Mouse (Mus musculus): Measurements from ENCODE around the gene Rdh16. TPM values are rescaled to one million over a fixed set of nuclear protein-coding genes. Genes with fewer than 3 reads are reported as not detected.
"Not testable (repeated sequence)": the region's sequence is repeated elsewhere in the genome, so short reads cannot be mapped to it uniquely, and the experiment has no call there.

Gene Rdh16
- total RNA-seq (2014; rRNA removed): 0.37 TPM in 1 of 2 replicates, not detected in the other
- polyA plus RNA-seq (2015; fragmentation: Nextera tagmentation; extraction: Ambion mirVana): 0.06 TPM in 1 of 2 replicates, not detected in the other

DNA sequence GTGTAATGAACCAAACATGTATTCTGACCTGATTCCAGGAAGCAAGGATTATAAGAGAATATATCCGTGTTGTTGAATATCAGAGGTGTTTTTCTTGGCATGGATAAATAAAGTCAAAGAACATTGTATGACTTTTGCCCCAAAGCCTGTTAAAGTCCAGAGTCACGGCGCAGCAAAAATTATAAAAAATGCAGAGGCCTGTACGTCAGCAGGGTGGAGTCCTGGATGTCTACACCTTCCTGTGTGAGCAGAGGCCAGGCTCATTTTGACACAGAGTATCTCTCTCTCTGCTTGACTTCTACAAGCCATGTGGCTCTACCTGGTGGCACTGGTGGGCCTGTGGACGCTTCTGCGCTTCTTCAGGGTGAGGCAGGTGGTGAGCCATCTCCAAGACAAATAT lies at the start of gene Rdh16:
TSS of gene Rdh16 (plus strand) at position 262 of the 400 bp plus-strand sequence.
- ATAC-seq: no peak
- Histone ChIP-seq H3K9me3 (ENCODE audit: low read length) (no peaks in the 10 kb centered on the region), H3K27me3 (ENCODE audit: insufficient read depth, low read length) (no peaks in the 10 kb centered on the region), H3K36me3 (ENCODE audit: insufficient read depth, low read length) (no peaks in the 10 kb centered on the region), H3K4me1 (ENCODE audit: insufficient read depth, low read length) (no peaks in the 10 kb centered on the region), H3K27ac (no peak within 1 kb of the TSS), H3K4me2 (ENCODE audit: low read depth, low read length) (no peak within 1 kb of the TSS), H3K9ac (replicated peaks; ENCODE audit: low read length) (no peak within 1 kb of the TSS), H3K4me3 (ENCODE audit: low read length) (no peak within 1 kb of the TSS)
- DNase-seq (ENCODE audit: low spot score): no peak
- no peak for TF ChIP-seq CTCF (IDR thresholded peaks at IDR 0.05; ENCODE audit: low read depth)
- 86% methylated on average over 6 of the region's 6 CpGs for WGBS

DNA sequence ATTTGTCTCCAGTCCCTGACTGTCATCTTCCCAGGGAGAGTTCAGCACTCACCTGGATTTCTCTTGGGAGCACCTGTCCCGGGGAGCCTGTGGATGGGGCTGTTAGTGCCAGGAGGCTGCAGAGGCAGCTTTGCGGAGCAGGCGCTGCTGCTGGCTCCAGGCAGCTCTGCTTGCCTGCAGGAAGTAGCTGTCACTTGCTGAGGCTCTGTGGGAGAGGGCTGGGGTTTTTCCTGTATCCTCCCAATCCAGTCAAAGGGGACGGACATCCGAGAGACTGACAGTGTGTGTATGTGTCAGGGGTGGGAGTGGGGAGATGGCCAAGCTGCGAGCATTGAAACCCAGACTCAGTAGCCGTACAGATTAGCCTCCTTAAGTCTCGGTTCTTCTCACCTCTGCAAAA lies 49.4 kb upstream of the Rdh16 start, which contains the start of gene Gpr182:
TSS of gene Gpr182 (minus strand) at position 185 of the 400 bp plus-strand sequence.
- TF ChIP-seq CTCF (IDR thresholded peaks at IDR 0.05; ENCODE audit: low read depth): no peak
- Histone ChIP-seq H3K9me3 (ENCODE audit: low read length) (no peaks in the 10 kb centered on the region), H3K4me2 (ENCODE audit: low read depth, low read length) (peak within 1 kb of the TSS; percentile 41), H3K27ac (no peak within 1 kb of the TSS), H3K4me3 (ENCODE audit: low read length) (no peak within 1 kb of the TSS; the same call in 1 of the 2 replicates), H3K4me1 (ENCODE audit: insufficient read depth, low read length) (no peaks in the 10 kb centered on the region), H3K36me3 (ENCODE audit: insufficient read depth, low read length) (no peaks in the 10 kb centered on the region; the same call in none of the 2 replicates), H3K27me3 (ENCODE audit: insufficient read depth, low read length) (no peaks in the 10 kb centered on the region), H3K9ac (replicated peaks; ENCODE audit: low read length) (no peak within 1 kb of the TSS)
- WGBS: 61% methylated on average over 8 of the region's 8 CpGs
- ATAC-seq (no peak), DNase-seq (ENCODE audit: low spot score) (no peak)

DNA sequence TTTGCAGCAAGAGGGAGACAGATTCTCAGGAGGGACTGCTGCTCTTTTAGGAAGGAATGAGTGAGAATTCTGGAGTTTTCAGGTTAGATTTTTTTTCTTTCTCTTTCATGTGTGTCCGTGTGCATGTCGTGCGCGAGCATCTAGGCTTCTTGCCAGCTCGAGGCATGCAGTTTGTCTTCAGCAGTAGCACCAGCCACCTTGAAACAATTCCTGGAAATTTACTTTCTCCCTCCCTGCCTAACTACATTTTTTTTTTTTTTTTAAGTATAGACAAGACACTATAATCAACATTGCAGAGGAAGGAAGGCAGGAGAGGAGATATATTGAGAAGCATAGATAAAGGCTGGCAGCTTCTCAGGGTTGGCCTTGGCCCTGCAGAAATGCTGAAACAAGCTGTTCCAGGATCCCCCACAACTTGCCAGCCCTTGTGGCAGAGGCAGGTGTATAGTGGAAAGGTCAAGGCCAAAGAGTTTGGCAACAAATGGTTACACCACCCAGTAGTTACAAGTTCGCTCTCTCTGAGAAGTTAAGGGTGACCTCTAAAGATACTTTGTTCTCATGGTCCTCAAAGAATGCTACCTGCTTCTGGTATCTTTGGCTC lies 46.3 kb upstream of the Rdh16 start:
- no peak for TF ChIP-seq CTCF (IDR thresholded peaks at IDR 0.05; ENCODE audit: low read depth)
- WGBS: 55% methylated on average over 6 of the region's 6 CpGs
- ATAC-seq (no peak), DNase-seq (ENCODE audit: low spot score) (no peak)
- Histone ChIP-seq H3K4me2 (ENCODE audit: low read depth, low read length) (no peak overlapping the region), H3K4me3 (ENCODE audit: low read length) (no peak overlapping the region), H3K36me3 (ENCODE audit: insufficient read depth, low read length) (no peaks in the 10 kb centered on the region), H3K9ac (replicated peaks; ENCODE audit: low read length) (no peak overlapping the region), H3K9me3 (ENCODE audit: low read length) (no peaks in the 10 kb centered on the region), H3K4me1 (ENCODE audit: insufficient read depth, low read length) (no peaks in the 10 kb centered on the region), H3K27me3 (ENCODE audit: insufficient read depth, low read length) (no peaks in the 10 kb centered on the region), H3K27ac (no peak overlapping the region)

DNA sequence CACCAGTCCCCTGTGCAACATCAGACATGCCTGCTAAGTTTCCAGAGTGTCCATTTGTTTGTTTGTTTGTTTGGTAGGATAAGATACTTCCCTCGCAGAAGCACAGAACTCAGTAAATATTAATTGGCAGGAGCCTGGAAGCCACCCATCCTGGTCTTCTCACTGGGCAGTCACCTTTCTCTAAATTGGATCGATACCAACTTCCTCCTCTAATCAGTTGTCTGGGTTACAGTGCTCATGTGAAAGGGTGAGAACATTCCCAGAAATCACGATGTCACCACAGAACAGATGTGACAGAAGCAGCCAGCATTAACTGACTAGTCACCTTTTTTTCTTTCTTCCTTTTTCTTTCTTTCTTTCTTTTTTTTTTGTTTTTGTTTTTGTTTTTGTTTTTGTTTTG lies 45.7 kb upstream of the Rdh16 start:
- Histone ChIP-seq H3K4me1 (ENCODE audit: insufficient read depth, low read length) (no peaks in the 10 kb centered on the region), H3K9me3 (ENCODE audit: low read length) (no peaks in the 10 kb centered on the region), H3K4me3 (ENCODE audit: low read length) (no peak overlapping the region), H3K36me3 (ENCODE audit: insufficient read depth, low read length) (no peaks in the 10 kb centered on the region), H3K27ac (no peak overlapping the region), H3K9ac (replicated peaks; ENCODE audit: low read length) (no peak overlapping the region), H3K4me2 (ENCODE audit: low read depth, low read length) (no peak overlapping the region), H3K27me3 (ENCODE audit: insufficient read depth, low read length) (no peaks in the 10 kb centered on the region)
- WGBS: 60% methylated on average over 3 of the region's 3 CpGs
- no peak for ATAC-seq
- DNase-seq (ENCODE audit: low spot score): no peak
- TF ChIP-seq CTCF (IDR thresholded peaks at IDR 0.05; ENCODE audit: low read depth): no peak

DNA sequence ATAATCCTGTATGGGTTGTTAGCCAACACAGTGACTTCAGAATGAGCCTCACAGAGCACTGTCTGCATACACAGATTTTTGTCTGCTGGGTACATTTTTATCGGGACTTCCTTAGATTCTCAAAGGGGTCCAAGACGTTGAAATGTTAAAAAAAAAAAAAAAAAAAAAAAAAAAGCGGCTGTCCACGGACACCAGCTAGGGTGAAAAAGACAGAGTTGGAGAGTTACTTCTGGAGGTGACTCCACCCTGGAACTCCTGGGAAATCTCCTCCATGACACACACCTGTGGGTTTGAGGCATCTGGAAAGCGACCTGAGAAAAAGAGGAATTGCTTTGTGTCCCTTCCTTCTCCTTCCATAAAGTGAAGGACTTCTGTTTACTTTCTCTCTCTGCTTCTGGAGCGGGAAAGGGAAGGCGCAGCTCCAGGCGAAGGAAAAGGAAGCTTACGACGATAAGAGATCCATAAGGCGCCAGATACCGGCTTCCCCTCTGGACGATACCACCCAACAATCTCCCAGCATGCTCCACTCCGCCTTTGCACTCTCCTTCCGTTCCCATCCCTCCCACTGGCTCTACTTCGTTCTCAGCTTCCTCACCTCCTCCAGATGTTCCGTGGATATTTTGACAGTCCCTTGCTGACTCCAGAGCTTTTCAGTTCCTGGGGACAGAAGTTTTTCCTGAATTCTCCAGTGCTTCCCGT lies 45.0 kb upstream of the Rdh16 start:
- no peak overlapping the region for H3K9ac ChIP-seq (replicated peaks; ENCODE audit: low read length)
- no peak for TF ChIP-seq CTCF (IDR thresholded peaks at IDR 0.05; ENCODE audit: low read depth)
- no peaks in the 10 kb centered on the region for H3K4me1 ChIP-seq (ENCODE audit: insufficient read depth, low read length)
- H3K4me3 ChIP-seq (ENCODE audit: low read length): no peak overlapping the region
- no peak overlapping the region for H3K27ac ChIP-seq
- H3K9me3 ChIP-seq (ENCODE audit: low read length): no peaks in the 10 kb centered on the region
- 52% methylated on average over 18 of the region's 18 CpGs for WGBS
- H3K36me3 ChIP-seq (ENCODE audit: insufficient read depth, low read length): no peaks in the 10 kb centered on the region
- no peaks in the 10 kb centered on the region for H3K27me3 ChIP-seq (ENCODE audit: insufficient read depth, low read length)
- ATAC-seq (no peak), DNase-seq (ENCODE audit: low spot score) (no peak)
- H3K4me2 ChIP-seq (ENCODE audit: low read depth, low read length): peak overlapping the region; percentile 41

DNA sequence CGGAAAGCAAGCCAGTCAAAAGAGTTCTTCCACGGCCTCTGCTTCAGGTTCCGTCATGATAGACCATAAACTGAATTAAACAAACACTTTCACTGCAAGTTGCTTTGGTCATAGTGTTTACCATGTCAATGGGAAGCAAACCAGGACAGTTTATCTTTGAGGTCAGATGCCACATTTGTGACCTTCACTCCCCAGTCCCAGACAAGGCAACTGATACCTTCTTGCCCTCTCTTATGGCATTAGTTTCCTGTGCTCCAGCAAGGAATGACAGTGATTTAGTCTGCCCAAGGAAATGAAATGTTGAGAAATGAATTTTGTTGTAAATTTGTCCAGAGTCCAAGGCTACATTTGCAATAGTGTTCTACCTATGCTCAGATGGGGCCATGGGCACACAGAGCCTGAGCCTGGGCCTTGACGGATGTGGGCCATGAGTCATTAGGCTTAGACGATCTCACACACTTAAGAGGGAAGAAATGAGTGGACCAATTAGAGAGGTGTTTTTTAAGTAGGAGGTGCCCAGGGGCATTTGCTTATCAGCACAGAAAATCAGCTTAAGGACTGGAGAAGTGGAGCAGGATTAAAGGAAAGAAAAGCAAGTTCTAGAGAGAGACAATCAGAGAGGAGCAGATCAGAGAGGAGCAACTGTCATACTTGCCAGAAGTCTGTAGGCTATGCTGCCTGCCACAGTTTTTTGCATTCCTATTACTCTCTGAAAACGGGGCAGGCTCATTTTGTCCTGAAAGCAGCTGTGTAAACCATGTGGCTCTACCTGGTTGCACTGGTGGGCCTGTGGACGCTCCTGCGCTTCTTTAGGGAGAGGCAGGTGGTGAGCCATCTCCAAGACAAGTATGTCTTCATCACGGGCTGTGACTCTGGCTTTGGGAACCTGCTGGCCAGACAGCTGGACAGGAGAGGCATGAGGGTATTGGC lies 41.5 kb upstream of the Rdh16 start, which contains the start of the genes Rdh1 and Rdh16f1:
TSS of gene Rdh1 (plus strand) at position 541 of the 930 bp plus-strand sequence.
TSS of gene Rdh16f1 (plus strand) at position 607 of the 930 bp plus-strand sequence.
- no peaks in the 10 kb centered on the region for H3K9me3 ChIP-seq (ENCODE audit: low read length)
- 77% methylated on average over 9 of the region's 9 CpGs for WGBS
- ATAC-seq: no peak

DNA sequence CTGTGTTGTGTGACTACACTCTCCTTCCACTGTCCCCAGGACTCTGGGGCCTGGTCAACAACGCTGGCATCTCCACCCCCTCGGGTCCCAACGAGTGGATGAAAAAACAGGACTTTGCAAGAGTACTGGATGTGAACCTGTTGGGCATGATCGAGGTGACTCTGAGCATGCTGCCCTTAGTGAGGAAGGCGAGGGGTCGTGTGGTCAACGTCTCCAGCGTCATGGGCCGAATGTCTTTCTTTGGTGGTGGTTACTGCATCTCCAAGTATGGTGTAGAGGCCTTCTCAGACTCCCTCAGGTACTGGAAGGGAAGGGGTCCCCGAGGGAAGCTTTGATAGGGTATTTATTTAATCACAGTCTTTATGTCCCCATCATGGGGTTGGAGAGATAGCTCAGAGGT lies 38.0 kb upstream of the Rdh16 start:
- H3K4me3 ChIP-seq (ENCODE audit: low read length); H3K36me3 ChIP-seq (ENCODE audit: insufficient read depth, low read length); H3K4me1 ChIP-seq (ENCODE audit: insufficient read depth, low read length); H3K27me3 ChIP-seq (ENCODE audit: insufficient read depth, low read length); H3K9ac ChIP-seq (replicated peaks; ENCODE audit: low read length); H3K27ac ChIP-seq; H3K4me2 ChIP-seq (ENCODE audit: low read depth, low read length); DNase-seq (ENCODE audit: low spot score); ATAC-seq; H3K9me3 ChIP-seq (ENCODE audit: low read length): not testable (repeated sequence)
- WGBS: 90% methylated on average over 10 of the region's 10 CpGs

More for the DNA sequence above, 41.5 kb upstream of the Rdh16 start, which contains the start of the genes Rdh1 and Rdh16f1:
- Histone ChIP-seq H3K36me3 (ENCODE audit: insufficient read depth, low read length) (no peaks in the 10 kb centered on the region), H3K4me1 (ENCODE audit: insufficient read depth, low read length) (no peaks in the 10 kb centered on the region), H3K4me2 (ENCODE audit: low read depth, low read length) (no peak within 1 kb of the TSS), H3K4me3 (ENCODE audit: low read length) (no peak within 1 kb of the TSS), H3K27ac (no peak within 1 kb of the TSS), H3K27me3 (ENCODE audit: insufficient read depth, low read length) (no peaks in the 10 kb centered on the region), H3K9ac (replicated peaks; ENCODE audit: low read length) (no peak within 1 kb of the TSS)
- TF ChIP-seq CTCF (IDR thresholded peaks at IDR 0.05; ENCODE audit: low read depth): no peak
- no peak for DNase-seq (ENCODE audit: low spot score)
